Mouse (Mus musculus) myocyte (in vitro differentiated cells): ENCODE measurements around the gene Uts2b.

ENCODE experiments used
- E2F4 ChIP-seq: IDR thresholded peaks from one replicate; pipeline ENCODE4 v1.6.1; 2011; ENCODE audit warnings: mild to moderate bottlenecking, control low read depth, moderate library complexity; ENCODE audit not compliant: insufficient read depth
- POLR2A ChIP-seq: IDR thresholded peaks from one replicate; pipeline ENCODE4 v1.6.1; 2011; ENCODE audit warnings: low read depth, mild to moderate bottlenecking, control low read depth, moderate library complexity; ENCODE audit not compliant: insufficient read length
- SRF ChIP-seq: IDR thresholded peaks from one replicate; pipeline ENCODE4 v1.6.1; 2011; ENCODE audit warnings: low read depth; ENCODE audit not compliant: control insufficient read depth, insufficient read length
- TCF12 ChIP-seq: IDR thresholded peaks from one replicate; pipeline ENCODE4 v1.6.1; 2011; ENCODE audit warnings: mild to moderate bottlenecking, control low read depth; ENCODE audit not compliant: poor library complexity, insufficient read depth, severe bottlenecking
- USF1 ChIP-seq: IDR thresholded peaks from one replicate; pipeline ENCODE4 v1.6.1; 2011; ENCODE audit warnings: low read depth, mild to moderate bottlenecking, control low read depth, moderate library complexity

GRCm38 (mm10) chr16:27386850-27387407, 16.9 kb upstream of the Uts2b start:
- TF ChIP-seq POLR2A (no peak), USF1 (no peak), SRF (no peak), TCF12 (no peak), E2F4 (no peak)
